Mouse (Mus musculus) neural tube, embryonic 14.5 days (tissue): Measurements from ENCODE around the gene Inafm1. TPM values are rescaled to one million over a fixed set of nuclear protein-coding genes. Genes with fewer than 3 reads are reported as not detected.
"Not testable (repeated sequence)": the region's sequence is repeated elsewhere in the genome, so short reads cannot be mapped to it uniquely, and the experiment has no call there.

ENCODE experiments used
- ATAC-seq: fragments of 200-750 bp; cut with Nextera tagmentation; 2 replicates; pipeline ENCODE4 v1.8.0; 2017; ENCODE audit warnings: low read depth, mild to moderate bottlenecking, moderate TSS enrichment, moderate library complexity
- H3K27ac ChIP-seq: fragments of 300-500 bp; sonication (generic); 2 replicates; pipeline ENCODE4 v1.5.1; 2014; ENCODE audit warnings: low read depth, mild to moderate bottlenecking, control low read depth, low read length, moderate library complexity, mixed read lengths
- H3K27me3 ChIP-seq: fragments of 300-500 bp; sonication (generic); 2 replicates; pipeline ENCODE4 v1.6.1; 2014; ENCODE audit warnings: low read length; ENCODE audit not compliant: control insufficient read depth, insufficient read depth
- H3K36me3 ChIP-seq: fragments of 300-500 bp; sonication (generic); 2 replicates; pipeline ENCODE4 v1.6.1; 2014; ENCODE audit warnings: low read length, mixed read lengths; ENCODE audit not compliant: control insufficient read depth, insufficient read depth
- H3K4me1 ChIP-seq: fragments of 300-500 bp; sonication (generic); 2 replicates; pipeline ENCODE4 v1.6.1; 2014; ENCODE audit warnings: low read length; ENCODE audit not compliant: control insufficient read depth, insufficient read depth
- H3K4me2 ChIP-seq: fragments of 300-500 bp; sonication (generic); 2 replicates; pipeline ENCODE4 v1.6.1; 2014; ENCODE audit warnings: mild to moderate bottlenecking, low read depth, low read length, control low read depth
- H3K4me3 ChIP-seq: fragments of 300-500 bp; sonication (generic); 2 replicates; pipeline ENCODE4 v1.5.1; 2014; ENCODE audit warnings: low read depth, low read length, control low read depth, mixed read lengths
- H3K9ac ChIP-seq: fragments of 300-500 bp; sonication (generic); replicated peaks from 2 replicates; pipeline ENCODE4 v1.6.1; 2014; ENCODE audit warnings: low read depth, mild to moderate bottlenecking, control low read depth, low read length, mixed read lengths
- H3K9me3 ChIP-seq: fragments of 300-500 bp; sonication (generic); 2 replicates; pipeline ENCODE4 v1.6.1; 2016; ENCODE audit warnings: low read length; ENCODE audit not compliant: control insufficient read depth
- WGBS: fragments of 180-500 bp; shearing (Covaris S2); extraction: QIAGEN DNeasy Blood & Tissue Kit; methylation state at CpG from one replicate; pipeline ENCODE4 v1.1.7; 2014; 5-methylcytosine and 5-hydroxymethylcytosine counted together
- polyA plus RNA-seq: library from polyadenylated mRNA; unstranded; fragments of >200 nt; fragmentation: Nextera tagmentation; extraction: Ambion mirVana; gene quantifications from 2 replicates; pipeline ENCODE4 v1.2.1, GENCODE M21; 2014

Gene Inafm1
- polyA plus RNA-seq, 1 experiment from 2014 or later = 58.6 TPM

DNA sequence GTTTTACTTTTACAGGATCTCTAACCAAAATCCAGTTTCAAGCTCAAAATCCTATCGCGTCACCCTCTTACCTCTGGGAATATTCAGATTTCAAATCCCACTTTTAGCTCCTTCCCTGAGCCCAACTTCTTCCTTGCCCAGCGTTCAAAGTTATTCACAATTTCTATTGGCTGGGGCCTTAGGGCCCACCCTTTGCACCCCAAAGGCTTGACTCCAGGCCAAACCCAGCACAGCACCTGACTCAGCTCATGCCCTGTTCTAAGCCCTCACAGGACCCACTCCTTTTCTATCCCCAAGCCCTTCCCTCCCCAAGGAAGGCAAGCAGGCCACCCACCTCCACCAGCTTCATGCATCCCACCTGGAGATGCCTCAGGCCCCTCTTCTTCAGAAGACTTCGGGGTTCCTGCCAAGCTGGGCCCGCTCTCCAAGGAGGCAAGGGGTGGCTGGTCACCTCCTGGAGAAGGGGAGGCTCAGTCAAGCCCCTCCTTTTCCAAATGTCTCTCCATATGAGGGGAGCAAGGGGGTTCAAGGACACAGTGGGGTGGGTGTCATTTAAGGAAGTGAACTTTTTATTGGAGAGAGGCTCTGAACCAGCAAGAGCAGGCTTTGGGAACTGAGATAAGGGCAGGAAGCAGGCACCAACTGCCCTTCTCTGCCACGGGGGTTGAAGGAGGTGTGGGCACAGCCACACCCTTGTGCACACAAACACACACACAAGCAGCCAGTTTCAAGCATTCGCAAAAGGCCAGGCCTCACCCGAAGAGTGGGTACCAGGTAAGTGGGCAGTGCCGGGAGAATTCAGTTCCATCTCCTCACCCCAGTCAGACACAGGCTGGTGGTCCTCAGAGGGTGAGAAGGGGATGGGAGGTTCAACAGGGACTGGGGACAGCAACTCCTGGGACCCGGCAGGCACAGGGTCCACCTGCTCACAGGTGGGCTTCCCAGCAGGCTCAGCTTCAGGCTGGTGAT lies 1.8 kb upstream of the Inafm1 start:
- Histone ChIP-seq H3K4me3 (no peak overlapping the region), H3K27me3 (no peaks in the 10 kb centered on the region), H3K27ac (no peak overlapping the region), H3K36me3 (peaks cover 25% of the 10 kb centered on the region), H3K9me3 (no peaks in the 10 kb centered on the region), H3K9ac (no peak overlapping the region), H3K4me2 (no peak overlapping the region), H3K4me1 (peaks cover 20% of the 10 kb centered on the region)
- 88% methylated on average over 10 of the region's 10 CpGs for WGBS
- no peak for ATAC-seq

DNA sequence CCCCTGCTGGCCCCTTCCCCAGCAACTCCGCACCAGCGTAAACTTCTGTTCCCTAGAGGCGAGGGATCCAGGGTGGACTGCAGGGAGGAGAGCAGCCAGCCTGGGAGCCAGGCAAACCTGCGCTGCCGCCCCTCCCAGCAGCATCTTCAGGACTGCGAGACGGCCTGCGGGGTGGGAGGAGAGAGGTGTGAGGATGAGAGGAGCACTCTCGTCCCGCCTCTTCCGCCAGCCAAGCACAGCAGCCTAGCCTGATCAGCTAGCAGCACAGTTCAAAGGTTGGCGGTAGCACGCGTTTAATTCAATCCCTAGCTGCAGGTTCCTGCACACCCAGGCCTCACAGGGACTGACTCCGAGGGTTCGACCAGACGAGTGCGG lies 336 bp upstream of the Inafm1 start:
- Histone ChIP-seq H3K36me3 (peaks cover 25% of the 10 kb centered on the region), H3K9ac (peak overlapping the region; percentile 59), H3K27ac (peak overlapping the region; percentile 94), H3K27me3 (no peaks in the 10 kb centered on the region), H3K9me3 (no peaks in the 10 kb centered on the region), H3K4me1 (peaks cover 20% of the 10 kb centered on the region), H3K4me2 (peak overlapping the region; percentile 77), H3K4me3 (peak overlapping the region; percentile 76)
- peak; percentile 76 for ATAC-seq
- under 1% methylated on average over 18 of the region's 18 CpGs for WGBS

DNA sequence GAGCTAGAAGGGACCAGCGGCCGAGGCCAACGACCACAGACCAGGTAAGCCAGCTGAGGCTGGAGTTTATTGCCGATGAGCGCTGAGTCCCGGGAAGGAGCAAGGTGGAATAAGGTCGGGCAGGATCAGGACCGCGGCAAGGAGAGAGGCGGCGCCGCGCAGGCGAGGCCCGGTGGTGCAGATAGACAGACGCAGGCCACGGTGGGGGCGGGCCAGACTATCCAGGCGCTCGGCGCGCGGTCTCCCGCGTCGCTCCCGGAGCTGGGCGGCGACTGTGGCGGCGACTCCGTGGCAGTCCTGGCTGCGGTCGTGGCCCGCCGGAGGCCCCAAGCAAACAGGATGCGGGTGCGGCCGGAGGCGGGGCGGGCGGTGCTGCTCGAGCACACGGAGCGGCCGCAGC lies 736 bp downstream of the Inafm1 start:
- H3K4me1 ChIP-seq = peaks cover 20% of the 10 kb centered on the region
- ATAC-seq = peak; percentile 80
- no peaks in the 10 kb centered on the region for H3K27me3 ChIP-seq
- H3K36me3 ChIP-seq = peaks cover 18% of the 10 kb centered on the region
- H3K27ac ChIP-seq = peak overlapping the region; percentile 94
- H3K9me3 ChIP-seq = no peaks in the 10 kb centered on the region
- peak overlapping the region; percentile 77 for H3K4me2 ChIP-seq
- peak overlapping the region; percentile 76 for H3K4me3 ChIP-seq
- H3K9ac ChIP-seq = peak overlapping the region; percentile 88
- under 1% methylated on average over 38 of the region's 46 CpGs for WGBS

DNA sequence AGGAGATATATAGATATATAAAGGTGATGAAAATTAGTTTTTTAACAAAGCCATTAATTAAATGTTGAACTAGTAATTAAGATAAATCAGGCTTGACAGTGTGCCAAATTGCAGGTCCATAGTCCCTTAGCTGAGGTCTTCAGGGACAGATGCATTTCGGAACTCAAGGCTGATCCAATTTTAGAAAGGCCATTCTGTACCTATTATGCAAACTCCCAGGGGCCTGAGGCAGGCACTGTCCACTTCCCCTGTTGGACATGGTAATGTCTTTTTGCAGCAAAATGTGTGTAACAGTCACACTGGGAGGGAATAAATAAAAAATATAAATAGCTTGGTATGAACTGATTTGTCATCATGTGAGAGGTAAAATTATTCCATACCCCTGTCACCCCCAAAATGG lies 2.3 kb downstream of the Inafm1 start:
- ATAC-seq = no peak
- H3K4me3 ChIP-seq = peak overlapping the region; percentile 12; the same call in 1 of the 2 replicates
- H3K27ac ChIP-seq = no peak overlapping the region
- no peak overlapping the region; the same call in 1 of the 2 replicates for H3K9ac ChIP-seq
- peaks cover 3% of the 10 kb centered on the region; the same call in 1 of the 2 replicates for H3K36me3 ChIP-seq
- 32% methylated on average over 1 of the region's 1 CpGs for WGBS
- H3K4me1 ChIP-seq = peaks cover 20% of the 10 kb centered on the region
- no peaks in the 10 kb centered on the region for H3K9me3 ChIP-seq
- H3K4me2 ChIP-seq = peak overlapping the region; percentile 77; the same call in 1 of the 2 replicates
- H3K27me3 ChIP-seq = no peaks in the 10 kb centered on the region

DNA sequence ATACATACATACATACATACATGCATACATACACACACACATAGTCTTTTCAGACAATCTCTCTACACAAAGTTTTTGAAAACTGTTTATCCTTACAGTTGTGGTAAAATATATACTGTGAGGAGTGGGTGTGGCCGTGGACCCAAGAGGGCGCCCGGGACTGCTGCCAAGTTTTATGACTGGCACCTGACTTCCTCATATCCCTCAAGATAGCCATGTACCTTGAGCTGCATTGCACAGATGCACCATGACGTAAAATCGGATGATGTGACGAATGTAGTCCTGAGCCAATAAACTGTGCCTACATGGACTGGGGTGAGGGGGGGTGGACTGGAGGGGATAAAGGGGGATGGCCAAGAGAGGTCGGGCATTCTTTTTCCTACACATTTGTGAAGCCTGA lies 6.8 kb downstream of the Inafm1 start:
- H3K27me3 ChIP-seq, H3K36me3 ChIP-seq, H3K27ac ChIP-seq, H3K9ac ChIP-seq, H3K4me2 ChIP-seq, ATAC-seq, H3K4me3 ChIP-seq, H3K9me3 ChIP-seq, H3K4me1 ChIP-seq: not testable (repeated sequence)
- 86% methylated on average over 7 of the region's 7 CpGs for WGBS

DNA sequence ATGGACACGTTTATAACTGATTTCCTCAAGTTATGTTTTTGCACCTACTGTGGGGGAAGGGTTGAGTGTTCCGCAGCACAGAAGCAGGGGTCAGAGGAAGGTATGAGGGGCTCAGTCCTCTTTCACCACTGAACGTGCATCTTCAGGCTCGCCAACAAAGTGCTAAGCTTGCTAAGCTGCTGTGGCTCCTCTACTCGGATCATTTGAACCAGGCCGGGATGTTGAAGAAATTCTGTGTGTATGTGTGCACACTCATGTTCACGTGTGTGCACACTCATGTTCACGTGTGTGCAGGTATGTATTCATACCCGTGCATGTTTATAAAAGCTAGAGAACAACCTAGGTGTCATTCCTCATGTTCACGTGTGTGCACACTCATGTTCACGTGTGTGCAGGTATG lies 7.6 kb downstream of the Inafm1 start:
- 90% methylated on average over 11 of the region's 11 CpGs for WGBS
- H3K27me3 ChIP-seq = no peaks in the 10 kb centered on the region
- H3K27ac ChIP-seq = no peak overlapping the region
- no peak overlapping the region for H3K9ac ChIP-seq
- no peak overlapping the region for H3K4me3 ChIP-seq
- no peak overlapping the region for H3K4me2 ChIP-seq
- no peaks in the 10 kb centered on the region for H3K4me1 ChIP-seq
- H3K36me3 ChIP-seq = no peaks in the 10 kb centered on the region
- no peak for ATAC-seq
- 0 out of 2 replicates have a peak, but pooled peaks cover 2% of the 10 kb centered on the region for H3K9me3 ChIP-seq

DNA sequence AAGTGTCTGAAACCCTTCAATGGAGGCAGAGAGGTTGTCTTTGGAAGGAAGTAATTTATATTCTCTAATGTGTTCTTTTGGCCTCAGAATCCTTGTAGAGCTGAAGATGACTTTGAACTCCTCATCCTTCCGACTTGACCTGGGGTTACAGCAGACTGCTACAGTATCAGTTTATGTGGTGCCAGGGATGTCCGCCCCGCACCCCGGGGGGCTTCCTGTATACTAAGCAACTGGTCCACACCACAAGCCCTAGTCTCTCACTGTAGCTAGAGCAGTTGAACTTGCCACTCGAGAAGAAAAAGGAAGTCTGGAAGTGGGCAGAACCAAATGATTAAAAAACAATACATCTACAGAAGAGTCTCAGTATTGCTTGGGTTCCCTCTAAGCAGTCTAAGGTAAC lies 9.6 kb downstream of the Inafm1 start:
- Histone ChIP-seq H3K9ac (no peak overlapping the region), H3K9me3 (0 out of 2 replicates have a peak, but pooled peaks cover 2% of the 10 kb centered on the region), H3K27ac (no peak overlapping the region), H3K27me3 (no peaks in the 10 kb centered on the region), H3K4me1 (no peaks in the 10 kb centered on the region), H3K4me3 (no peak overlapping the region), H3K36me3 (no peaks in the 10 kb centered on the region), H3K4me2 (no peak overlapping the region)
- no peak for ATAC-seq
- 80% methylated on average over 5 of the region's 5 CpGs for WGBS

DNA sequence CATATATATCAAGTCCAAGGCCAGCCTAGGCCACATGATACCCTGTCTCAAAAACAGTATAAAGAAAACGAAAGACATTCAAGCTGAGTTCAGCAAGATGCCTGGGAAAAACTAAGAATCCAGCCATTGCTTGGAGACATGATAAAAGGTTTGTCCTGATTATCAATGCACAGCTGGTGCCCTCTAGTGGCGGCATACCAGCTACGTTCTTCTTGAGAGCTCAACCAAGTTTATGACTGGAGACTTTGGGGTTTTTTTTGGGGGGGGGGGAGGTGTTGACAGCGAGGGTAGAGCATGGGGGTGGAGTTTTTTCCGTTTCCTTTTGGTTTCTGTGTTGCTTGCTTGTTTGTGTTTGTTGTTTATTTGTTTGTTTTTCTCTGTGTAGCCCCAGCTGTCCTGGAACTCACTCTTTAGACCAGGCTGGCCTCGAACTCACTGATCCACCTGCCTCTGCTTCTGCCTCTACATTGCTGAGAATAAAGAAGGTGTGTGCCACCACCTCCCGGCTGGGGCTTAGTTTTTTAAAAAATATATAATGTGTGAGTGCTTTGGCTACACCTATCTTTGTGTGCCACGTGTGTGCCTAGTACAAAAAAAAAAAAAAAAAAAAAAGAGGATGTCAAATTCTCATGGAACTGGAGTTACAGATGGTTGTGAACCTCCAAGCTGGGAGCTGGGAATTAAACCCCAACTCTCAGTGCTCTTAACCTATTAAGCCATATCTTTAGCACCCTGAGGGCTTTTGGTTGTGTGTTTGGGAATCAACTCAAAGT lies 10.2 kb downstream of the Inafm1 start:
- no peak overlapping the region for H3K4me2 ChIP-seq
- no peaks in the 10 kb centered on the region for H3K4me1 ChIP-seq
- H3K4me3 ChIP-seq = no peak overlapping the region
- WGBS = 33% methylated on average over 8 of the region's 8 CpGs
- H3K9me3 ChIP-seq = 0 out of 2 replicates have a peak, but pooled peaks cover 2% of the 10 kb centered on the region
- no peak for ATAC-seq
- H3K27me3 ChIP-seq = no peaks in the 10 kb centered on the region
- H3K36me3 ChIP-seq = no peaks in the 10 kb centered on the region
- H3K27ac ChIP-seq = no peak overlapping the region
- H3K9ac ChIP-seq = no peak overlapping the region

DNA sequence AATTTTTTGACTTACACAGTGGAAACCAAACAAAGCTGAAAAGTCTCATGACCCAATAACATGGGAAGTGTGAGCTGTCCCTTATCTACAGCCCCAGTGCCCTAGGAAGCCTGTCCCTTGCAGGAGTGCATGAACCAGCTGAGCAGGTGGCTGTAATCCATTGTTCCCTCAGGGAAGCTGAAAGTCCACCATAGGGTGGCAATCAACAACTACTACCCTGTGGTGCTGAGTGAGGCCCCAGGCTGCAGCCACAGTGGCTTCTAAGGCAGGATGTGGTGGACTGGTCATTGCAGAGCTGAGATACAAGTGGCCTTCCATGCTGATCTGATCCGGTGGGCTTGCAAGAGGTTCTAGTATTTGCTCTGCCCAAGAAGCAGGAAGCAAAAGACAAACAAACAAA lies 12.3 kb downstream of the Inafm1 start:
- no peak overlapping the region for H3K27ac ChIP-seq
- H3K27me3 ChIP-seq = no peaks in the 10 kb centered on the region
- no peak for ATAC-seq
- no peak overlapping the region for H3K4me3 ChIP-seq
- 0 out of 2 replicates have a peak, but pooled peaks cover 2% of the 10 kb centered on the region for H3K9me3 ChIP-seq
- H3K4me2 ChIP-seq = no peak overlapping the region
- no peaks in the 10 kb centered on the region for H3K4me1 ChIP-seq
- WGBS = 67% methylated on average over 1 of the region's 1 CpGs
- H3K36me3 ChIP-seq = no peaks in the 10 kb centered on the region
- H3K9ac ChIP-seq = no peak overlapping the region
